Mouse (Mus musculus) liver, adult 2 months (tissue): Measurements from ENCODE around the gene Zic4.

Experiments used
- CTCF ChIP-seq: fragments of 200-500 bp; IDR thresholded peaks from 2 replicates; pipeline ENCODE4 v1.5.1; 2011; ENCODE audit warnings: low read depth, low read length, control low read depth
- POLR2A ChIP-seq: fragments of 200-500 bp; IDR thresholded peaks from 2 replicates; pipeline ENCODE4 v1.6.1; 2011; ENCODE audit warnings: low read length, control low read depth; ENCODE audit not compliant: insufficient read depth; ENCODE audit errors: extremely low read depth

DNA sequence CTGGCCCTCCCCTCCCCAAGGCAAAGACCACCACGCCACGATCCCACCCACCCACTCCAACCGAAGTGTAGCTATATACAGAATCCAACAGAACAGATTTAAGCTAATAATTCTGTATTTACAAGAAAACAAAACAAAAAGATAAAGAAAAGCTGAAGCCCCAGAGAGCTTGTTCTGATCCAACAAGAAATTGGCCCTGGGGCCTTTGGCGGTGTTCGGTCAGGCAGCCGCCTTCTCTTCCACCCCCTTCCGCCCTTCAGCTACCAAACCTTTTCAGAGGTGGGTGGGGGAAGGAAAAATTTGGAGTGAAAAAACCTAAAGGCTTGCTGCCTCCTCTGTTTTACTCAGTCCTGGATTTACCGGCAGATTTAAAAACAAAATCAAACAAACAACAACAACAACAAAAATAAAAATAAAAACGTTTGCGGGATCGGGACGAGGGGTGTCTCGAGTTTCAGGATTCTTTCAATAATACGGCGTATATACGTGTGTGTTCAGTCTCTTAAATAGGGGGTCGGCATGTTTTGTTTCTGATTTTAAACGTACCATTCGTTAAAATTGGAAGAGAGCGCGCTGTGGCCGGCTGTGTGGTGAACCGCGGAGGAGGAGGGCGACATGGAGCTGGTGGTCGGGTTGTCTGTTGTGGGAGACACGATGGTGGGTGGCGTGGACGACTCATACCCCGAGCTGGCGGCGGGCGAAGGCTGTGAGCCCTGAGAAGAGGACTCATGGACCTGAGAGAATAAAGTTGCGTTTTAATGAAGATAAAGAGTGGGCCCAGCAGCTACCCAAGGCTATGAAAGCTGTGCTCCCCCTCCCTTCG lies 969 bp upstream of the Zic4 start:
- TF ChIP-seq CTCF (no peak), POLR2A (no peak)
